Mouse (Mus musculus) thymus, adult 2 months (tissue): Measurements from ENCODE around the gene Gm28305.

ENCODE experiments used
- CTCF ChIP-seq: fragments of 200-500 bp; IDR thresholded peaks from 2 replicates; pipeline ENCODE4 v1.5.1; 2012; ENCODE audit warnings: mild to moderate bottlenecking, control low read depth, low read length, moderate library complexity, borderline replicate concordance; ENCODE audit not compliant: control insufficient read depth, poor library complexity, insufficient read depth; ENCODE audit errors: extremely low read depth
- POLR2A ChIP-seq: fragments of 200-500 bp; IDR thresholded peaks from 2 replicates; pipeline ENCODE4 v1.6.1; 2012; ENCODE audit warnings: mild to moderate bottlenecking, low read length, control low read depth, moderate library complexity; ENCODE audit not compliant: control insufficient read depth, poor library complexity, insufficient read depth; ENCODE audit errors: extremely low read depth

GRCm38 (mm10) chr9:104043676-104044075 lies 3.2 kb downstream of the Gm28305 start:
- no peak for TF ChIP-seq CTCF
- no peak for TF ChIP-seq POLR2A
